Mouse (Mus musculus) heart, embryonic 16.5 days (tissue): ENCODE measurements around the gene Rnasel. TPM values are rescaled to one million over a fixed set of nuclear protein-coding genes. Genes with fewer than 3 reads are reported as not detected.

Experiments
- ATAC-seq: fragments of 200-750 bp; cut with Nextera tagmentation; replicated peaks from 2 replicates; pipeline ENCODE4 v1.8.0; 2017; ENCODE audit warnings: moderate number of reproducible peaks; ENCODE audit not compliant: insufficient read depth, low FRiP score; ENCODE audit errors: extremely low read depth
- H3K27ac ChIP-seq: fragments of 300-500 bp; sonication (generic); 2 replicates; pipeline ENCODE4 v1.5.1; 2014; ENCODE audit warnings: mild to moderate bottlenecking, low read length, control low read depth, moderate library complexity
- H3K27me3 ChIP-seq: fragments of 300-500 bp; sonication (generic); 2 replicates; pipeline ENCODE4 v1.6.1; 2014; ENCODE audit warnings: low read length, mixed read lengths; ENCODE audit not compliant: control insufficient read depth, insufficient read depth
- H3K36me3 ChIP-seq: fragments of 300-500 bp; sonication (generic); 2 replicates; pipeline ENCODE4 v1.6.1; 2014; ENCODE audit not compliant: control insufficient read depth, insufficient read depth
- H3K4me1 ChIP-seq: fragments of 300-500 bp; sonication (generic); 2 replicates; pipeline ENCODE4 v1.6.1; 2014; ENCODE audit warnings: low read length, mixed read lengths; ENCODE audit not compliant: control insufficient read depth, insufficient read depth
- H3K4me2 ChIP-seq: fragments of 300-500 bp; sonication (generic); 2 replicates; pipeline ENCODE4 v1.6.1; 2014; ENCODE audit warnings: low read depth, mild to moderate bottlenecking, control low read depth, low read length
- H3K4me3 ChIP-seq: fragments of 300-500 bp; sonication (generic); 2 replicates; pipeline ENCODE4 v1.5.1; 2014; ENCODE audit warnings: mild to moderate bottlenecking, control low read depth, low read length
- H3K9ac ChIP-seq: fragments of 300-500 bp; sonication (generic); 2 replicates; pipeline ENCODE4 v1.6.1; 2014; ENCODE audit warnings: low read length, control low read depth
- H3K9me3 ChIP-seq: fragments of 300-500 bp; sonication (generic); replicated peaks from 2 replicates; pipeline ENCODE4 v1.6.1; 2016; ENCODE audit warnings: low read length; ENCODE audit not compliant: control insufficient read depth
- WGBS: fragments of 180-500 bp; shearing (Covaris S2); extraction: QIAGEN DNeasy Blood & Tissue Kit; methylation state at CpG from one replicate; pipeline ENCODE4 v1.1.7; 2014; 5-methylcytosine and 5-hydroxymethylcytosine counted together
- polyA plus RNA-seq: library from polyadenylated mRNA; unstranded; fragments of >200 nt; fragmentation: Nextera tagmentation; extraction: Ambion mirVana; gene quantifications from 2 replicates; pipeline ENCODE4 v1.2.1, GENCODE M21; 2015

Rnasel gene
- polyA plus RNA-seq, 1 experiment from 2014 or later = 28.2 TPM

DNA sequence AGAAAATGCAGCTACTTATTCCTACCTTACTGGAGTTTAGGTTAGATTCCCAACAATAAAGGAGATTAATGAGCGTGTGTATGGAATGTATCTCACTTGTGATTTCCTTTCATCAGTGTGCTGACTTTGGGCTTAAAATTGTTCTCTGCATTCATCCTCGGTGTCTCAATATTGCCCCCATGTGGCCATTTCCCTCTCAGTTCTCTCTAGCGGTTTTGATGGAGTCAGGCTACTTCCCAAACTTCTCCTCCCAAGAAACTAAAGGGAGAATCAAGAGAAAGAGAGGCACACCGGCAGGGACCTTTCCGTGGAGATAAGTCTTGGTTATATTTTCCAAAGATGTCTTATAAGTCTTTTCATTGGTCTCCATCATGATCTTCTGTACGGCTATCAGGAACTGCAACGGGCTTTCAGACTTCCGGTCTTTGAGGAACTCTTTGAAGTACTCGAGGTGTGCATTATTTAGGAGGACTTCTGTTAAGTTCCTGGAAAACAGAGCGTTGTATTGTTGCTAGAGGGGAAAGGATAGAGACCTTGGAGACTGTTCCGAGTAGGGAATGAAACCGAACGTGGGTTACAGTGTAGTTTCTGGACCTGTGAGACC, 58.3 kb downstream of the Rnasel start:
- H3K9ac ChIP-seq = no peak overlapping the region
- no peak overlapping the region for H3K27ac ChIP-seq
- no peaks in the 10 kb centered on the region for H3K36me3 ChIP-seq
- no peaks in the 10 kb centered on the region for H3K4me1 ChIP-seq
- no peaks in the 10 kb centered on the region for H3K9me3 ChIP-seq
- no peaks in the 10 kb centered on the region for H3K27me3 ChIP-seq
- peak overlapping the region; percentile 20 for H3K4me3 ChIP-seq
- 40% methylated on average over 13 of the region's 13 CpGs for WGBS
- ATAC-seq = no peak
- peak overlapping the region; percentile 48 for H3K4me2 ChIP-seq

Other genes starting within 250 kb of the Rnasel start
- gene Npl, start 199.4 kb upstream of the Rnasel start, polyA plus RNA-seq = 4.9 and 6.8 TPM in 2 replicates
- 0.21 and 0.32 TPM in 2 replicates for gene Rgs8, start 96.4 kb upstream of the Rnasel start, polyA plus RNA-seq
- 6.4 and 6.6 TPM in 2 replicates for gene Rgs16, start 9.1 kb upstream of the Rnasel start, polyA plus RNA-seq
- not detected in 2 replicates for gene Rgsl1, start 94.7 kb downstream of the Rnasel start, polyA plus RNA-seq
- gene Teddm1b, start 124.9 kb downstream of the Rnasel start, polyA plus RNA-seq = 0.10 and 0.11 TPM in 2 replicates
- gene Teddm1a, start 142.3 kb downstream of the Rnasel start, polyA plus RNA-seq = not detected in 2 replicates
- gene Glul, start 150.5 kb downstream of the Rnasel start, polyA plus RNA-seq = 57.9 and 59.0 TPM in 2 replicates
- gene Teddm2, start 150.8 kb downstream of the Rnasel start, polyA plus RNA-seq = 0.33 and 0.35 TPM in 2 replicates